Mouse (Mus musculus): ENCODE measurements around the gene Olfr646. TPM values are rescaled to one million over a fixed set of nuclear protein-coding genes. Genes with fewer than 3 reads are reported as not detected.

The Olfr646 gene
- polyA plus RNA-seq (2014; fragmentation: Nextera tagmentation; extraction: Ambion mirVana) = not detected in 2 replicates

- no peak within 1 kb of the TSS for H3K4me2 ChIP-seq
- H3K9me3 ChIP-seq (replicated peaks; ENCODE audit: control insufficient read depth, low read length) = no peaks in the 10 kb centered on the region
- ATAC-seq (replicated peaks; ENCODE audit: insufficient number of reproducible peaks, low FRiP score, low TSS enrichment) = no peak
- H3K4me3 ChIP-seq (ENCODE audit: low read depth, low read length) = no peak within 1 kb of the TSS
- no peak within 1 kb of the TSS for H3K27ac ChIP-seq (ENCODE audit: low read depth, low read length)
- H3K36me3 ChIP-seq (ENCODE audit: control insufficient read depth, insufficient read depth, low read length) = no peaks in the 10 kb centered on the region
- no peaks in the 10 kb centered on the region for H3K27me3 ChIP-seq (ENCODE audit: control insufficient read depth, insufficient read depth, low read length)
- H3K9ac ChIP-seq (ENCODE audit: low read depth, low read length) = no peak within 1 kb of the TSS
- no peaks in the 10 kb centered on the region for H3K4me1 ChIP-seq (ENCODE audit: control insufficient read depth, insufficient read depth, low read length)
Observed at GRCm38 (mm10) chr7:104104757-104104972, at the start of gene Olfr646. TSS of gene Olfr646 (plus strand) at chr7:104104873.

- Histone ChIP-seq H3K36me3 (ENCODE audit: control insufficient read depth, insufficient read depth, low read length) (no peaks in the 10 kb centered on the region), H3K4me2 (no peak overlapping the region), H3K27me3 (ENCODE audit: control insufficient read depth, insufficient read depth, low read length) (no peaks in the 10 kb centered on the region), H3K9ac (ENCODE audit: low read depth, low read length) (no peak overlapping the region), H3K27ac (ENCODE audit: low read depth, low read length) (no peak overlapping the region), H3K9me3 (replicated peaks; ENCODE audit: control insufficient read depth, low read length) (no peaks in the 10 kb centered on the region), H3K4me3 (ENCODE audit: low read depth, low read length) (no peak overlapping the region), H3K4me1 (ENCODE audit: control insufficient read depth, insufficient read depth, low read length) (no peaks in the 10 kb centered on the region)
- ATAC-seq (replicated peaks; ENCODE audit: insufficient number of reproducible peaks, low FRiP score, low TSS enrichment) = no peak
- WGBS (ENCODE audit: insufficient replicate concordance) = 100% methylated on average over 1 of the region's 1 CpGs
Observed at GRCm38 (mm10) chr7:104059215-104059614, 45.5 kb upstream of the Olfr646 start.

- no peaks in the 10 kb centered on the region for H3K9me3 ChIP-seq (replicated peaks; ENCODE audit: control insufficient read depth, low read length)
- H3K4me3 ChIP-seq (ENCODE audit: low read depth, low read length) = no peak within 1 kb of the TSS
- H3K27ac ChIP-seq (ENCODE audit: low read depth, low read length) = no peak within 1 kb of the TSS
- no peaks in the 10 kb centered on the region for H3K27me3 ChIP-seq (ENCODE audit: control insufficient read depth, insufficient read depth, low read length)
- no peak within 1 kb of the TSS for H3K9ac ChIP-seq (ENCODE audit: low read depth, low read length)
- H3K4me2 ChIP-seq = no peak within 1 kb of the TSS
- H3K4me1 ChIP-seq (ENCODE audit: control insufficient read depth, insufficient read depth, low read length) = no peaks in the 10 kb centered on the region
- WGBS (ENCODE audit: insufficient replicate concordance) = 46% methylated on average over 2 of the region's 2 CpGs
- H3K36me3 ChIP-seq (ENCODE audit: control insufficient read depth, insufficient read depth, low read length) = no peaks in the 10 kb centered on the region
- ATAC-seq (replicated peaks; ENCODE audit: insufficient number of reproducible peaks, low FRiP score, low TSS enrichment) = no peak
Observed at GRCm38 (mm10) chr7:104061345-104061744, 43.3 kb upstream of the Olfr646 start, which contains the start of gene 4930516K23Rik. TSS of gene 4930516K23Rik (minus strand) at chr7:104061445.

- Histone ChIP-seq H3K4me3 (ENCODE audit: low read depth, low read length) (no peak within 1 kb of the TSS), H3K36me3 (ENCODE audit: control insufficient read depth, insufficient read depth, low read length) (no peaks in the 10 kb centered on the region), H3K4me1 (ENCODE audit: control insufficient read depth, insufficient read depth, low read length) (no peaks in the 10 kb centered on the region), H3K9ac (ENCODE audit: low read depth, low read length) (no peak within 1 kb of the TSS), H3K9me3 (replicated peaks; ENCODE audit: control insufficient read depth, low read length) (no peaks in the 10 kb centered on the region), H3K27ac (ENCODE audit: low read depth, low read length) (no peak within 1 kb of the TSS), H3K4me2 (no peak within 1 kb of the TSS), H3K27me3 (ENCODE audit: control insufficient read depth, insufficient read depth, low read length) (no peaks in the 10 kb centered on the region)
- WGBS (ENCODE audit: insufficient replicate concordance) = 66% methylated on average over 2 of the region's 2 CpGs
- ATAC-seq (replicated peaks; ENCODE audit: insufficient number of reproducible peaks, low FRiP score, low TSS enrichment) = no peak
Observed at GRCm38 (mm10) chr7:104071769-104072168, 32.9 kb upstream of the Olfr646 start, which contains the start of gene Olfr644. TSS of gene Olfr644 (minus strand) at chr7:104071869.

- H3K9ac ChIP-seq (ENCODE audit: low read depth, low read length) = no peak within 1 kb of the TSS
- no peak for ATAC-seq (replicated peaks; ENCODE audit: insufficient number of reproducible peaks, low FRiP score, low TSS enrichment)
- no peaks in the 10 kb centered on the region for H3K9me3 ChIP-seq (replicated peaks; ENCODE audit: control insufficient read depth, low read length)
- no peak within 1 kb of the TSS for H3K4me3 ChIP-seq (ENCODE audit: low read depth, low read length)
- no peak within 1 kb of the TSS for H3K4me2 ChIP-seq
- no peaks in the 10 kb centered on the region for H3K4me1 ChIP-seq (ENCODE audit: control insufficient read depth, insufficient read depth, low read length)
- no peak within 1 kb of the TSS for H3K27ac ChIP-seq (ENCODE audit: low read depth, low read length)
- H3K36me3 ChIP-seq (ENCODE audit: control insufficient read depth, insufficient read depth, low read length) = no peaks in the 10 kb centered on the region
- WGBS (ENCODE audit: insufficient replicate concordance) = 75% methylated on average over 1 of the region's 1 CpGs
- H3K27me3 ChIP-seq (ENCODE audit: control insufficient read depth, insufficient read depth, low read length) = no peaks in the 10 kb centered on the region
Observed at GRCm38 (mm10) chr7:104085365-104085764, 19.3 kb upstream of the Olfr646 start, which contains the start of gene Olfr645. TSS of gene Olfr645 (minus strand) at chr7:104085465.

GRCm38 (mm10) chr7:104103913-104104756 lies 538 bp upstream of the Olfr646 start:
- ATAC-seq (replicated peaks; ENCODE audit: insufficient number of reproducible peaks, low FRiP score, low TSS enrichment) = no peak
- no peak overlapping the region for H3K4me2 ChIP-seq
- 59% methylated on average over 4 of the region's 4 CpGs for WGBS (ENCODE audit: insufficient replicate concordance)

GRCm38 (mm10) chr7:104129726-104130125 lies 25.1 kb downstream of the Olfr646 start, which contains the start of gene Ubqln5:
TSS of gene Ubqln5 (minus strand) at chr7:104129826.
- Histone ChIP-seq H3K9ac (ENCODE audit: low read depth, low read length) (no peak within 1 kb of the TSS), H3K4me3 (ENCODE audit: low read depth, low read length) (no peak within 1 kb of the TSS), H3K27ac (ENCODE audit: low read depth, low read length) (no peak within 1 kb of the TSS), H3K9me3 (replicated peaks; ENCODE audit: control insufficient read depth, low read length) (no peaks in the 10 kb centered on the region), H3K27me3 (ENCODE audit: control insufficient read depth, insufficient read depth, low read length) (no peaks in the 10 kb centered on the region), H3K36me3 (ENCODE audit: control insufficient read depth, insufficient read depth, low read length) (no peaks in the 10 kb centered on the region), H3K4me2 (no peak within 1 kb of the TSS), H3K4me1 (ENCODE audit: control insufficient read depth, insufficient read depth, low read length) (no peaks in the 10 kb centered on the region)
- ATAC-seq (replicated peaks; ENCODE audit: insufficient number of reproducible peaks, low FRiP score, low TSS enrichment) = no peak
- 82% methylated on average over 5 of the region's 5 CpGs for WGBS (ENCODE audit: insufficient replicate concordance)

More at GRCm38 (mm10) chr7:104103913-104104756, 538 bp upstream of the Olfr646 start:
- Histone ChIP-seq H3K4me1 (ENCODE audit: control insufficient read depth, insufficient read depth, low read length) (no peaks in the 10 kb centered on the region), H3K36me3 (ENCODE audit: control insufficient read depth, insufficient read depth, low read length) (no peaks in the 10 kb centered on the region), H3K27me3 (ENCODE audit: control insufficient read depth, insufficient read depth, low read length) (no peaks in the 10 kb centered on the region), H3K4me3 (ENCODE audit: low read depth, low read length) (no peak overlapping the region), H3K9me3 (replicated peaks; ENCODE audit: control insufficient read depth, low read length) (no peaks in the 10 kb centered on the region), H3K27ac (ENCODE audit: low read depth, low read length) (no peak overlapping the region), H3K9ac (ENCODE audit: low read depth, low read length) (no peak overlapping the region)

GRCm38 (mm10) chr7:104137305-104137704 lies 32.6 kb downstream of the Olfr646 start, which contains the start of gene Olfr643:
TSS of gene Olfr643 (minus strand) at chr7:104137405.
- H3K4me3 ChIP-seq (ENCODE audit: low read depth, low read length) = no peak within 1 kb of the TSS
- H3K27ac ChIP-seq (ENCODE audit: low read depth, low read length) = no peak within 1 kb of the TSS
- H3K4me2 ChIP-seq = no peak within 1 kb of the TSS
- no peak within 1 kb of the TSS for H3K9ac ChIP-seq (ENCODE audit: low read depth, low read length)
- no peaks in the 10 kb centered on the region for H3K36me3 ChIP-seq (ENCODE audit: control insufficient read depth, insufficient read depth, low read length)
- ATAC-seq (replicated peaks; ENCODE audit: insufficient number of reproducible peaks, low FRiP score, low TSS enrichment) = no peak
- no peaks in the 10 kb centered on the region for H3K4me1 ChIP-seq (ENCODE audit: control insufficient read depth, insufficient read depth, low read length)
- no peaks in the 10 kb centered on the region for H3K9me3 ChIP-seq (replicated peaks; ENCODE audit: control insufficient read depth, low read length)
- 80% methylated on average over 5 of the region's 5 CpGs for WGBS (ENCODE audit: insufficient replicate concordance)
- H3K27me3 ChIP-seq (ENCODE audit: control insufficient read depth, insufficient read depth, low read length) = no peaks in the 10 kb centered on the region

- no peaks in the 10 kb centered on the region for H3K36me3 ChIP-seq (ENCODE audit: control insufficient read depth, insufficient read depth, low read length)
- H3K4me3 ChIP-seq (ENCODE audit: low read depth, low read length) = no peak within 1 kb of the TSS
- H3K9me3 ChIP-seq (replicated peaks; ENCODE audit: control insufficient read depth, low read length) = no peaks in the 10 kb centered on the region
- H3K27ac ChIP-seq (ENCODE audit: low read depth, low read length) = no peak within 1 kb of the TSS
- no peak for ATAC-seq (replicated peaks; ENCODE audit: insufficient number of reproducible peaks, low FRiP score, low TSS enrichment)
- H3K27me3 ChIP-seq (ENCODE audit: control insufficient read depth, insufficient read depth, low read length) = no peaks in the 10 kb centered on the region
- 56% methylated on average over 3 of the region's 3 CpGs for WGBS (ENCODE audit: insufficient replicate concordance)
- no peak within 1 kb of the TSS for H3K4me2 ChIP-seq
- H3K9ac ChIP-seq (ENCODE audit: low read depth, low read length) = no peak within 1 kb of the TSS
- H3K4me1 ChIP-seq (ENCODE audit: control insufficient read depth, insufficient read depth, low read length) = no peaks in the 10 kb centered on the region
Observed at GRCm38 (mm10) chr7:104143179-104143578, 38.5 kb downstream of the Olfr646 start, which contains the start of gene Ubqln3. TSS of gene Ubqln3 (minus strand) at chr7:104143279.
